Mouse (Mus musculus): ENCODE results near the gene Myh9.
"Not testable (repeated sequence)": the region's sequence is repeated elsewhere in the genome, so short reads cannot be mapped to it uniquely, and the experiment has no call there.

Gene Myh9

DNA sequence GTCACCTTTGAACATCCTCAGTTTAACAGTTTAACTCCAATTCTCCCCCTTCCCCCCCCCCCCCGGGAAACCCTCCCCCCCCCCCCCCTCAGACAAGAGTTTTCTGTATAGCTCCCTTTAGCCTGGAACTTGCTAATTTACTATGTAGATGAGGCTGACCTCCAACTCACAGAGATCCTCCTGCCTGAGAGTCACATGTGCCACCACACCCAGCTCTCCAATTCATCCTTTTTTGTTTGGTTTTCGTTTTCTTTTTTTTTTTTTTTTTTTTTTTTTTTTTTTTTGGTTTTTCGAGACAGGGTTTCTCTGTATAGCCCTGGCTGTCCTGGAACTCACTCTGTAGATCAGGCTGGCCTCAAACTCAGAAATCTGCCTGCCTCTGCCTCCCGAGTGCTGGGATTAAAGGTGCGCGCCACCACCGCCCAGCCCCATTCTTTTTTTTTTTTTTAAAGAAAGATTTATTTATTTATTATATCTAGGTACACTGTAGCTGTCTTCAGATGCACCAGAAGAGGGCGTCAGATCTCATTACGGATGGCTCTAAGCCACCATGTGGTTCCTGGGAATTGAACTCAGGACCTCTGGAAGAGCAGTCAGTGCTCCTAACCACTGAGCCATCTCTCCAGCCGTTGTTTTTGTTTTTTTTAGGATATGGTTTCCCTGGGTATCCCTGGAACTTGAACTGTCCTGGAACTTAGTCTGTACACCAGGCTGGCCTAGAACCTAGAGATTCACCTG is 25.4 kb upstream of the Myh9 start:
- DNase-seq (ENCODE audit: low read depth, low spot score): not testable (repeated sequence)

GRCm38 (mm10) chr15:77866583-77867220 is 24.7 kb upstream of the Myh9 start:
- DNase-seq (ENCODE audit: low read depth, low spot score): no peak

DNA sequence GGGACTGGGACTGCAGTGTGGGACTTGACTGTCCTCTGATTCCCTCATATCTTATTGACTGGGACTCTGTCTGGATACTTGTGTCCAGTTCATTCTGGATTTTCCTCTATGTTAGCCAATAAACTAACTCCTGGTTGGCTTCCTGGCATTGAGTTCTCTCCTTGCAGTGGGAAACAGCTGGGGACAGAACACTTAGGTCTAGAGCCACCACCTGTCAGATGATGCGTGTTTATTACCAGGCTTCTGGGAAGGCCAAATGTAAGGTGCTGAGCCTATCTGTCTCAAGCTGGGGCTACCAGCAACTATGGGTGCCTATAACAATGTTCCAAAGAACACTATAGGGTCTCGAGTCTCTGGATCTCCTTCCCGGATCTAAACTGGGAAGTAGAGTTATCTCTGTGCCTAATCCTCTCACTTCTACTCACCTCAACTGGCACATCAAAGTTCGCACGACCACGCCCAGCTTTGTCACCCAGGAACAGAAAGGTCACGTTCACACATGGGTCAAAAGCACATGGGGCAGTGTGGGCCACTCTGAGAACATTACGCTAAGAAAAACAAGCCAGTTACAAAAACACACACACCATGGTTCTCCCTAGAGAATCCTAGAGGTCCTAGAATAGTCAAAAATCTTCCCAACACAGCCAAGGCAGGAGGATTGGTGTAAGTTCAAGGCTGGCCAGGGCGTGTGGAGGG is 22.2 kb upstream of the Myh9 start:
- DNase-seq (ENCODE audit: low read depth, low spot score): no peak

DNA sequence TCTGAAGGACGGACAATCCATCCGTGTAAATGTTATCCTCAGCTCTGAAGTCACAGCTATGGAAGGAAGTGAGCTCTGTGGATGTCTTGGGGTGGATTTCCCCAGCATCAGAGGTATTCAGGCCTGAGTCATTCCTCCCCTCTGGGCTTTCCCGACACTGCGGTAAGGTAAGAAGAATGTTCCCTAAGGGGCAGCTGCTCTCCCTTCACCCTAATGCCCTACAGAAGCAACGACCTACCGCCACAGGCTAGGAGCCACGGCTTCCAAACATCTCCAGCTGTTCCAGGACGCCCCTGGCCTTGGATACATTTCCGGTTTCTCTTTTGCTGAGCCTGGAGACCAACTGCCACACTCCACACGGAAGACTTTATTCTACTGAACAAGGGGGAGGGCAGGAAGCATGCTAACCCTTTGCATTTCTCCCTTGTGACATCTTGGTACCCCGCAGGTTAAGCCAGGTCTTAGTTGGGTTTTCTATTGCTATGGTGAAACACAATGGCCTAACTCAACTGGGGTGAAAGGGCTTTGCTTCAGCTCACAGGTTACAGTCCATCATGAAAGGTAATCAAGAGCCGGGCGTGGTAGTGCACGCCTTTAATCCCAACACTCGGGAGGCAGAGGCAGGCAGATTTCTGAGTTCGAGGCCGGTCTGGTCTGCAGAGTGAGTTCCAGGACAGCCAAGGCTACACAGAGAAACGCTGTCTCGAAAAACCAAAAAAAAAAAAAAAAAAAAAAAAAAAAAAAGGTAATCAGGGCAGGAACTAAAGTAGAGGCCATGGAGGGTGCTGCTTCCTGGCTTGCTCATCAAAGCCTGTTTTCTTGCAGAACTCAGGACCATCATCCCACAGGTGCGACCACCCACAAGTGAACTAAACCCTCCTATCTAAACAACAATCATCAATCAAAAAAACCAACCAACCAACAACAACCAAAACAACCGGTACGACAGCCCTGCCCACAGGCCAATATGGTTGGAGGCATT is 21.3 kb upstream of the Myh9 start:
- DNase-seq (ENCODE audit: low read depth, low spot score): no peak

DNA sequence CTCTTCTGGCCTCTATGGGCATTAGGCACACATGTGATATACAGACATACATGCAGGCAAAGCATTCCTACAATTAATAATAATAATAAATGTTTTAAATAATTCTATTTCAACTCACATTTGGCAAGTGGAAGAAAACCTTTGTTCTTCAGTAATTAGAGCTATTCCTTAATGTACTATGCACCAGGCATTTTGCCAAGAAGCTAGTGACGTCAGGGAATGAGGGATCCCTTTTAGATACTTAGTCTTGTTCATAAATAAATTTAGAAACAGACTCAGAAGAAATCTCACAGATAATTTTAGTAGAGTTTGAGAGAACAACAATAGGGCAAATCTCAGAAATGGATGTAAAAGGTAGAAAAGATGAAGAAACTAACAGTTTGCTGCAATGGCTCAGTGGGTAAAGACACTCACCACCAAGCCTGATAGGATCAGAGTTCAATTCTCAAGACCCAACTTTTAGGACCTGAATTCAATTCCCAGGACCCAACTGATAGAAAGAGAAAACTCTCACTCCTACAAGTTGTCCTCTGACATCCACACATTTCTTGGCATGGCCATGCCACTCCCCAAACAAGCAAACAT is 18.2 kb upstream of the Myh9 start:
- DNase-seq (ENCODE audit: low read depth, low spot score): no peak

DNA sequence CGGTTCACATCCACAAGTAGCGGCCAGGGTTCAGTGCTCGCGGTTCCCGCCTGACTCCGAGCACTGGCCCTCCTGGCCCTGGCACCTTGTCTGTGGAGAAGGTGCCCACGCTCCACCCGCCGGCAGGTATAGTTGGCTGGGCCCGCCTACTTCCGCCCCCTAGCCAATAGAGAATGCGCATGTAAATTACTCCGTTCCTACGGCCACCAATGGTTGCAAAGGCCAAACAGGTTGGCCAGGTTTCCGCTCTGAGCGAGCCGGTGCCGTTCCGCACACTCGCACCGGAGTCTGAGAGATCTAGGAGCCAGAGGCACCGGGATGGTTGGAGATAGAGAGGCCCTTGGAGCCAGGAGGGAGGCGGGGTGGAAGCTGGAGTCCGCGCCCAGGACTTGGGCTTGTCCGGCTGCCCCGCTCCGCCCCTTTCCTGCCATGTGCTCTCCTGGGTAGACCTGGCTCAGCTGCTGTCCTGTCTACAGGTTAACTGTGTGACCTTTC is 15.7 kb upstream of the Myh9 start:
- DNase-seq (ENCODE audit: low read depth, low spot score): no peak

- no peak for DNase-seq (ENCODE audit: low read depth, low spot score)
Observed at GRCm38 (mm10) chr15:77856541-77856940, 14.6 kb upstream of the Myh9 start.

- DNase-seq (ENCODE audit: low read depth, low spot score): no peak
Observed at GRCm38 (mm10) chr15:77855301-77855700, 13.3 kb upstream of the Myh9 start.

DNA sequence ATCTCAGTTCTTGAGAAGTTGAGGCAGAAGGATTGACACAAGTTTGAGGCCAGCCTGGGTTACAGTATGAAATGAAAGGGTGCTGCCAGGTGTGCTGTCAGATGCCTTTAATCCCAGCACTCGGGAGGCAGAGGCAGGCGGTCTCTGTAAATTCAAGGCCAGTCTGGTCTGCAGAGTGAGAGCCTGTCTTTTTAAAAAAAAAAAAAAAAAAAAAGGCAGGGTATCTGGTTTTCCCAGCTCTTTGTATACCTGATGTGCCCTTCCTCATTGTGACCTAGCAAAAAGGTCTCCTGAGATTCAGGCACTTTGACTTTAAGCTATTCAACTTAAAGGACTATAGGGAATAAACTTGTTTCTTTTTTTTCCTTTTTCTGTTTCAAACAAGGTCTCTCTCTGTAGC is 10.0 kb upstream of the Myh9 start:
- DNase-seq (ENCODE audit: low read depth, low spot score): no peak

GRCm38 (mm10) chr15:77851136-77851535 is 9.2 kb upstream of the Myh9 start:
- no peak for DNase-seq (ENCODE audit: low read depth, low spot score)

DNA sequence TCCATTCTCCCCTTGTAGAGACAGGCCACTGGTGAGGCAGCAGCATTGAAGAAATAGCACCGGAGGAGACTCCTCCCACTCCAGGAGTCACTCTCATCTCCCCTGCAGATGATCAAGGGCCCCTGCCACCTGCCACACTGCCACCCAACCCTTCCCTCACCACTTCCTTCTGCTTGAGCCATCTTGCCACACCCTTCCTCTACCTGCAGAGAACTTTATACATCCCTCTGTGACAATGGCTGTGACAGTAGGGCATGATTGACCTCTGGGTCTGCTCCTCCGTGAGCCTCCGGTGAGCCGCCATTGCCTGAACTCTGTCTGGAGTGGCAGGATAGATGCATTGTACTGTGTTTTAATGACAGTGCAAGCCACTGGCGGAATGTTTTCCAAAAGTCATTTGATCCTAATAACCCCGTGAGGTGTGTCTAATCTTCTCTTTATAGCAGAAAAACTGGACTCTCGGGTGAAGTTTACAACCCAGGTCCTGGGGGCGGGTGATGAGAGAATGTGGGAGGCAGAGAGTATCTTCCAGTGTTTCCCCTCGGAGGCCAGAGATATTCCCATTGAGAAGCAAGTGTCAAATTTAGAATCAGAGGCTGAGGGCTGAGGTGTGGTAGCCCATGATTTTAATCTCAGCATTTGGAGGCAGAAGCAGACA is 7.7 kb upstream of the Myh9 start:
- no peak for DNase-seq (ENCODE audit: low read depth, low spot score)

DNA sequence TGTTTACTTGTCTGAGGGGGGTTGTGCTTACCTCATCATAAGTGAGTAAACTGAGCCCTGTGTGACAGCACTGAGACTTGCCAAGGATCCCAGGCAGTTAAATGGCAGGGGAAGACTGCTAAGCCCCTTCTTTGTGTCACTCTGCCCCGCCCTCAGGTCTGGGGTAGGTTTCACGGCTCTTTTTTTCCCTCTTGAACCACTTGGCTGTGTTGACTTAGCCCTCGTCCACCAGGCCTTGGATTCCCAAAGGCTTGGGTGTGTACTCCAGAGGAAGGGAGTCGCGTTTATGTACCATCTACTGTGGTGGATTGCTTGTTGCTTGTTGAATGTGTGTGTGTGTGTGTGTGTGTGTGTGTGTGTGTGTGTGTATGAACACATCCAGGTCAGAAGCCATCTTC is 7.1 kb upstream of the Myh9 start:
- DNase-seq (ENCODE audit: low read depth, low spot score): no peak

- DNase-seq (ENCODE audit: low read depth, low spot score): no peak
Observed at GRCm38 (mm10) chr15:77848415-77849038, 6.6 kb upstream of the Myh9 start.

- DNase-seq (ENCODE audit: low read depth, low spot score): no peak
Observed at GRCm38 (mm10) chr15:77847826-77848225, 5.9 kb upstream of the Myh9 start.

DNA sequence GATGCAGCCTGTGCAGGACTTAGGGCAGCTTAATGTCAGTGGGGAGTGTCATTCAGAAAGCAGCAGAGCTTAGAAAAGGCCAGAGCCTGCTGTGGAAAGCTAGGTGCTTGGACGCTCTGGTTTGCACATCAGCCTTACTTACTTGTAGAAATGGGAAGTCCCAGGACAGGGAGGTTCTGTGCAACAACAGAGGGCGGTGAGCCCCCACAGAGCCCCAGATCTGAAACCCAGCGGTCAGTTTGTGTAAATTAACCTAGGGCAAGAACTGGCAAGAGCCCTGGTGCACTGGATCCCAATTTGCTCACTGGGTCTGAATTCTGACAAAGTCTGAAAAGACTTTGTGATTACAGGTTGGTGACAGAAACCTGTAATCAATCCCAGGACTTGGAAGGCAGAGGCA is 5.1 kb upstream of the Myh9 start:
- DNase-seq (ENCODE audit: low read depth, low spot score): no peak

GRCm38 (mm10) chr15:77845931-77846595 is 4.1 kb upstream of the Myh9 start:
- DNase-seq (ENCODE audit: low read depth, low spot score): not testable (repeated sequence)

GRCm38 (mm10) chr15:77844955-77845635 is 3.1 kb upstream of the Myh9 start:
- DNase-seq (ENCODE audit: low read depth, low spot score): no peak

GRCm38 (mm10) chr15:77844048-77844447 is 2.1 kb upstream of the Myh9 start:
- no peak for DNase-seq (ENCODE audit: low read depth, low spot score)

DNA sequence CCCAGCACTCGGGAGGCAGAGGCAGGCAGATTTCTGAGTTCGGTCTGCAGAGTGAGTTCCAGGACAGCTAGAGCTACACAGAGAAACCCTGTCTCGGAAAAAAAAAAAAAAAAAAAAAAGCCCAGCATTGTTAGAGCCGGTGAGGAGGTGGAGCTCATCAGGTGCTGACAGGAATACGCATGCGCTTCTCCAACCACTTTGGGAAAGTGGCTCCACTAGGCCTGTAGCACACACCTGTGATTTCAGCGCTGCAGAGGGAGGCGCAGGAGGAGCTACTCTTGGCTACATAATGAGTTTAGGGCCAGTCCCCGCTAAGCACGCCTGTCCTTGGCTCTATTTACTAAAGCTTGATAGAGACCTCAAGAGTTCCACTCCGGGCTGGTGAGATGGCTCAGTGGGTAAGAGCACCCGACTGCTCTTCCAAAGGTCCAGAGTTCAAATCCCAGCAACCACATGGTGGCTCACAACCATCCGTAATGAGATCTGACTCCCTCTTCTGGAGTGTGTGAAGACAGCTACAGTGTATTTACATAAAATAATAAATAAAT is 1.6 kb upstream of the Myh9 start:
- not testable (repeated sequence) for DNase-seq (ENCODE audit: low read depth, low spot score)

All from embryo, embryonic 11.5 days (tissue).